ENCODE assay signal across 9 mouse cellular contexts in genomic region chr2:24502963-24503471, GRCm38 (mm10). TPM values are rescaled to one million over a fixed set of nuclear protein-coding genes. Genes with fewer than 3 reads are reported as not detected.
DNase-seq lines count a peak whose midpoint lies in the region; ATAC-seq lines count a peak whose summit lies in the region.
"Had no signal": no experiment of that assay in that cellular context is flagged by ENCODE, and none has a peak within 500 bp of the region (broad histone marks: within the 10 kb centered on the region; RNA-seq: fewer than 3 reads in every experiment).

No protein-coding gene starts in this region.

- H3K9me3 ChIP-seq in kidney, embryonic 14.5 days (ENCODE audit: control insufficient read depth, low read length) = no peaks in the 10 kb centered on the region
- no peaks in the 10 kb centered on the region for H3K9me3 ChIP-seq in midbrain, embryonic 12.5 days

- H3K27me3 ChIP-seq in kidney, embryonic 14.5 days (ENCODE audit: control insufficient read depth, insufficient read depth, low read length) = no peaks in the 10 kb centered on the region
- peaks cover 60% of the 10 kb centered on the region for H3K27me3 ChIP-seq in midbrain, embryonic 12.5 days

- H3K27ac ChIP-seq in kidney, embryonic 14.5 days (ENCODE audit: low read depth, low read length) = no peak overlapping the region
- no peak overlapping the region for H3K27ac ChIP-seq in midbrain, embryonic 12.5 days (replicated peaks)

- peak; percentile 32 for DNase-seq in 3T3-L1 (ENCODE audit: low read depth, low spot score)
- DNase-seq in ZHBTc4 (ENCODE audit: low read depth, low spot score) = peak; percentile 77
- DNase-seq in heart, adult 8-10 months (ENCODE audit: low spot score) = peak; percentile 46
- DNase-seq in thymus, postnatal 10 days (ENCODE audit: low spot score in 2 of 2) = no peak
- no peak for DNase-seq in gastrocnemius, postnatal 36 days
- no peak for DNase-seq in thymus, postnatal 36 days

- H3K36me3 ChIP-seq in kidney, embryonic 14.5 days (ENCODE audit: control insufficient read depth, insufficient read depth, low read length) = no peaks in the 10 kb centered on the region
- H3K36me3 ChIP-seq in midbrain, embryonic 12.5 days = no peaks in the 10 kb centered on the region

- WGBS in kidney, embryonic 14.5 days = 34% methylated on average over 5 of the region's 5 CpGs
- WGBS in midbrain, embryonic 12.5 days = 10% methylated on average over 5 of the region's 5 CpGs

- no peak overlapping the region for H3K4me2 ChIP-seq in kidney, embryonic 14.5 days (replicated peaks; ENCODE audit: low read depth, low read length)
- H3K4me2 ChIP-seq in midbrain, embryonic 12.5 days (replicated peaks) = 0 out of 2 replicates have a peak overlapping the region, but pooled peaks have one; percentile 13

- intact Hi-C loops in gastrocnemius, postnatal 36 days (cut with DNase I) = no loop called here

- no peak overlapping the region for H3K9ac ChIP-seq in kidney, embryonic 14.5 days (ENCODE audit: low read depth, low read length)
- H3K9ac ChIP-seq in midbrain, embryonic 12.5 days (replicated peaks) = no peak overlapping the region

- peaks cover 30% of the 10 kb centered on the region for H3K4me1 ChIP-seq in kidney, embryonic 14.5 days (ENCODE audit: control insufficient read depth, insufficient read depth, low read length)
- H3K4me1 ChIP-seq in midbrain, embryonic 12.5 days = peaks cover 13% of the 10 kb centered on the region

- H3K4me3 ChIP-seq in kidney, embryonic 14.5 days (ENCODE audit: low read length) = no peak overlapping the region
- H3K4me3 ChIP-seq in midbrain, embryonic 12.5 days = no peak overlapping the region

- peak; percentile 66 for ATAC-seq in kidney, embryonic 14.5 days (ENCODE audit: low FRiP score, low TSS enrichment)
- peak; percentile 84 for ATAC-seq in midbrain, embryonic 12.5 days (ENCODE audit: low FRiP score, low read depth)

RNA-seq across cellular contexts. Expression of gene Pax8, which starts 27.6 kb away (rescaled TPM):
- total RNA-seq in heart, adult 8-10 months (2022) = not detected
- polyA plus RNA-seq in kidney, embryonic 14.5 days (2014; fragmentation: Nextera tagmentation; extraction: Ambion mirVana) = 89.8 and 140 TPM in 2 replicates
- 2.8 and 4.7 TPM in 2 replicates for polyA plus RNA-seq in midbrain, embryonic 12.5 days (2016; fragmentation: Nextera tagmentation; extraction: Ambion mirVana)
- not detected for total RNA-seq in gastrocnemius, postnatal 36 days (2021)
- total RNA-seq: left cerebral cortex, adult 8-10 months had no signal

Comparison
In these comparisons a context has a peak if more than half of its experiments do, and no peak if none do; other contexts are left out.
1. DNase-seq: peak in 3T3-L1 (single experiment), ZHBTc4 (single experiment) and heart, adult 8-10 months (single experiment); none in thymus, postnatal 10 days (0 of 2), gastrocnemius, postnatal 36 days (0 of 2) and thymus, postnatal 36 days (0 of 2).